Mouse (Mus musculus): ENCODE data around the gene Cbll1.
"Not testable (repeated sequence)": the region's sequence is repeated elsewhere in the genome, so short reads cannot be mapped to it uniquely, and the experiment has no call there.

Cbll1 gene

DNA sequence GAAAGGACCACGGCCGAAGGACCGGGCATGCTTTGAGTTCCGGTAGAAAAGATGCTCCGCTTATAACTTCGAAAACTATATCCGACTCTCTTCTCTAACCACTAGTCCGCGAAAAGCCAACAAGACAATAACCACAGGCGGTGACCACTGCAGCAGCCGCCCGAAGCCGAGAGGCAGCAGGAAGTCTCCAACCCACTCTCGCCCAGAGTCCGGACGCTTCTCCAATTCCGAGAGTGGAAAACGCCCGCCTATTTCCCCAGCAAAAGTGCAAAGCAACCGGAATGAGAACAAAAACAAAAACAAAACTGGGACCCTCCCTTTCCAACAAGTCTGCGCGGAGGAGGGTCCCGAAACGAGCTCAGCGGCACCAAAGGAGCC lies 491 bp downstream of the Cbll1 start:
- DNase-seq (ENCODE audit: low spot score in 2 of 2): peak in 1 of 2 experiments; percentile 22

DNA sequence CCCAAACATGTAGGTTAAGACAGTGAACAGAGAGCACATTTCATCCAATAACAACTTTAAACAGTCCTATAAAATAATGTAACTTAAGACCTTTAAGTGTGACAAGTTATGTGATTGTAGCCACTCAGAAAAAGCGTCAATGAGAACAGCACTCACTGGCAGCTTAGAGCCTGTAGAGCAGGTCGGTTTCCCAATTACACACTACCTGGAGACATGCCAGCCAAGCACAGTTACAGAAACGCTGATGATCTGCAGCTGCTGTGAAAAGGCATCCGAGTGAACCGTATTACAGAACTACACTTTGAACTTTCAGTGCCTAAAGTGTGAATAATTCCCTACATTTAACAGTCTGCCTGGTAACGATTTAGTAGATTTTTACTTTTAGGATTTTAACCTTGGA lies 13.0 kb downstream of the Cbll1 start:
- DNase-seq (ENCODE audit: low spot score in 2 of 2): no peak

DNA sequence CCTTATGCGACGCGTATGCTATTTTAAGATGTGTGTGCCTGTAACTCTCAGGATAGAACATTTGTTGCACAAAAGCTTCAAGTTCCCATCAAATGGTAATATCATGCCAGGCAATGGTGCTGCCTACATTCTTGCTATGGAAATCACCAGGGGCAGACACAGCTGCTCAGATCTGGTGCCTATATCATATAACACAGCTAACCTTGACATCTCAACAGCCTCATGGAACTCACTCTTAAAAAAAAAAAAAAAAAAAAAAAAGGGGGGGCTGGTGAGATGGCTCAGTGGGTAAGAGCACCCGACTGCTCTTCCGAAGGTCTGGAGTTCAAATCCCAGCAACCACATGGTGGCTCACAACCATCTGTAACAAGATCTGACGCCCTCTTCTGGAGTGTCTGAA lies 21.2 kb downstream of the Cbll1 start:
- not testable (repeated sequence) for DNase-seq (ENCODE audit: low spot score in 2 of 2)

DNA sequence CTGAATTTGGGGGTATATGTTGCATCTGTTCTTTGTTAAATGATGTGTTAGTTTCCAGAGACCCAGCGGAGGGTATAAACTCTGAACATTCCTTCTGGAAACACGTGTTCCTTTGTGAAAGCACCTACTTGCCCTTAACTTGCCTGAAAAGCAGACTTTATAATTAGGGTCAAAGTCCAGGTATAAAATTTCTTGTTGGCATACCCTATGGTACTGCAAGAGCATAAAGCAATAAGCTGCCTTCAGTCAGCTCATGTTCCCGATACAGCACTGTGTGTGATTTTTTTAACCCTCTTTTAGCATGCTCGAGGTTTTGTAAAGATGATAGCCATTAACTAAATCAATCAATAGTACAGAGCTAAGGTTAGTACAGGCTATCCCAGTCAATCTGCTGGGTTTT lies 36.8 kb downstream of the Cbll1 start:
- DNase-seq (ENCODE audit: low spot score in 2 of 2): no peak

DNA sequence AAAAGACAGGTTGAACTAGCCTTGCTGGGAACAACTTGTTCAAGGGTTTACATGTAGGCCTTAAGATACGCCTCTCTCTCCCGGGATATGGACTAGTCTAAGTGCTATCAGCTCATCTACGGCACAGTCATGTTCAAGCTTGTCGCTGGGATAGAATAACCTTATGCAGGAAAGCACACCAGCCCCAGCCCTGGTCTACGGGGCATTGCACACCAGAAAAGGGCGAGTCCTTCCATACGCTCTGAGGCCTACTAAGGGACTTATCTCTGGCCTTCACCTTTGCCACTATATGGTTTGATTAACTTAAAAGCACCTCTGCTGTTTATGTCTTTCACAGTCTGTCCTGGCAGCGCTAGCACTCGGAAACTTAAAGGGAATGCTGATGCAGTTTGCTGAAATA lies 38.0 kb downstream of the Cbll1 start:
- DNase-seq (ENCODE audit: low spot score in 2 of 2): no peak

DNA sequence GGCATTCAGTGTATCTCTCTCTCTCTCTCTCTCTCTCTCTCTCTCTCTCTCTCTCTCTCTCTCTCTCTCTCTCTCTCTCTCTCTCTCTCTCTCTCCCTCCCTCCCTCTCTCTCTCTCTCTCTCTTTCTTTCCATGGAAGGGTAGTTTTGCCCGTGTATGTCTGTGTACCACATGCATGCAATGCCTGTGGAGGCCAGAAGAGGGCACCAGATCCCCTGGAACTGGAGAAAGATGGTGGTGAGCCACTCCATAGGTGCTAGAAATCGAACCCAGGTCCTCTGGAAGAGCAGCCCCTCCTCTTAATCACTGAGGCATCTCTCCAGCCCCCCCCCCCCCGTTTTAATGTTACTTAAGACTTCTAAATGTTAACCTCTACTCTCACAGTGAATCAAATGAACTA lies 39.1 kb downstream of the Cbll1 start:
- not testable (repeated sequence) for DNase-seq (ENCODE audit: low spot score in 2 of 2)

DNA sequence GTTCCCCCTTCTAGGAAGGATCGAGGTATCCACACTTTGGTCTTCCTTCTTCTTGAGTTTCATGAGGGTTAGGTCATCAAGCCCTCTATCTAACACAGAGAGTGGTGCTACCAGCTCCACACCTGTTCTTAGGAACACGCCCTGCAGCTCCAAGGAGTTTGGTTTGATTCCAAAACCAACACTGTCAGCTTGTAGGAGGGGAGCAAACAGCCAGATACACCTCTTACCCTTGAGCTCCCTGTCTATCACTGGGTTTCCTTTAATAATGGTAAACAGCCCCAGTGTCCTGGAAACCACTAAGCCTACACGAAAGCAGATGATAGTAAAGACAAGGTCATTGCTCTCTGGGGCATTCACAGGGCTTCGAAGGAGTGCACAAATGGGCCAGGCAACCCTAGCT lies 40.9 kb downstream of the Cbll1 start:
- no peak for DNase-seq (ENCODE audit: low spot score in 2 of 2)

DNA sequence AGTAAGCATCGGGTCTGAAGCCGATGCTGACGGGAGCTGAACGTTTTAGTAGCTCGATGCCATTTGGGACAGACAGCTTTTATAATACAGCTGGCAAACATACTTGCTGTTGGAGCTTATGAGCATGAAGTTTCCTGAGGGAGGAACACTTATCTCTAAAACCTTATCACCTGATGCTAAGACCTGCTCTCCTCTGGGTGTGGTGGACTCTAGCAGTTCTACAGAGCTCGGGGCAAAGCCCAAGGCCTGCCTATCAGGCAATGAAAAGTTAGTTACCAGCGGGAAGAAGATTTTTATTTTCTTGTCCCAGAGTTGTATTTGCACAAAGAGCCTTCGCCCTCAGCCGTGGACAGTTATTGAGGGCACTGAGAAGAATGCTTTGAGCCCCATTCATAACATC lies 43.1 kb downstream of the Cbll1 start:
- DNase-seq (ENCODE audit: low spot score in 2 of 2): no peak

DNA sequence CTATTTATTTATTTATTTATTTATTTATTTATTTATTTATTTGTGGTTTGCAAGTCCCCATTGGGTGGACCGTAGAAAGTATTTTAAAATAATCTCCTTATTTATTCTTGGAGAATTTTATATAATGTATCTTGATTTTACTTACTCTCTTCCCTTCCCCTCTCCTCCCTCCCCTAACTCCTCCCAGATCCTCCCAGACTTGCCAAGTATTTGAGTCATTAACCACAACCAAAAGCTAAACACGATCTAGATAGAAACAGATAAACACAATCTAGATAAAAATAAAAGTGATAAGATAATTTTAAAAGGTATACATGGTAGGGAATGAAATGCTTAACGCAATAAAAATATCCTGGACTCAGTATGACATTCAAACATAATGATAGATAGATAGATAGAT lies 50.1 kb downstream of the Cbll1 start:
- no peak for DNase-seq (ENCODE audit: low spot score in 2 of 2)

DNA sequence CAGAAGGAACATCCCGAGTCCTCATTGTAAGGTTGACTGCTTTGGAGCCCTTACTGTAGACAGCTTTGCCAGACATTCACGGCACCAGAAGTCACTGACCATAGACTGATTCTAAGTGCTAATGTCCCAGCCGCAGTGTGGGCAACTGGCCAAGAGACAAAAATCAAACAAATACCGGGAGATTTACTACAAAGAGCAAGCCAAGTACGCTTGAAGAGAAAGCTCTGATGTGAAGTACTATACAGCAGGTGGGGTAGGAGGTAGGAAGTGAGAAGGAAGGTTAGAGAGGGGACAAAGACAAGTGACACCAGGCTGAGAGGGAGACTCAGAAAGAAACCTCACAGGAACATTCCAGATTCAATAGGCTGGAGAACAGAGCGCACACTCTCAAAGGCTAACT lies 54.6 kb downstream of the Cbll1 start:
- DNase-seq (ENCODE audit: low spot score in 2 of 2): no peak

DNA sequence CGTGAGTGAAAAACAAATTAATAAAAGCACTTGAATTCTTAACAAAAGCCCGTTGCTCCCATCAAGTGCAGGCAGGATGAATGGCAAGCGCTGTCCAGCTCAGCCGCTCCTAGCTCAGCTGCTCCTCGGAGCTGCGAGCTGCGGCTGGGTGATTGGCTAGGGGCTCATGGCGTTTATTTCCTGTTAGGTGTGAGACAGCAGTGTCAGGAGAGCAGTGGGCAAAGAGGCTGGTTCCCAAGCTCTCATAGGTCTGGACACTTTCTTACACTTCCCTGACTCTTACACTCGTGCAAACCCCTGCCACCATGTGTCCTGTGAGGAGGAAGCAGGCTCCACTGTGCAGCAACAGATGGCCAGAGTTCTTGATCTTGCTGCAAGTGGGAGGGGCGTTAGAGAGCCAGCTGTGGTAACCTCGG lies 55.3 kb downstream of the Cbll1 start:
- DNase-seq (ENCODE audit: low spot score in 2 of 2): no peak

DNA sequence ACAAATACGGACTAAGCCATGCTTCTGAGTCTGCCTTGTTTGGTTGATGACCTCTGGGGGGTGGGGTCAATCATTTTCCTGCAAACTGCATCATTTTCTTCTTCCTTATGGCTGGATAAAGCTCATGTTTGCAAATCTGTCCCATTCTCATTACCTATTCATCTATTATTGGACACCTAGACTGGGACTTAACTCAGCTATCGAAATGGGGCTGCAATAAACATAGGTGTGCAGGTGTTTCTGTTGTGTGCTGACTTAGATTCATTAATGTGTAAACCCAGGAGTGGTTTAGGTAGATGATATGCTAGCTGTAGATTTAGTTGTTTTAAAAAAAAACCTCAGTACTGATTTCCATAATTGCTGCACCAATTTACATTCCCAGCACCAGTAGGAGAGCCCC lies 59.8 kb downstream of the Cbll1 start:
- DNase-seq (ENCODE audit: low spot score in 2 of 2): no peak

DNA sequence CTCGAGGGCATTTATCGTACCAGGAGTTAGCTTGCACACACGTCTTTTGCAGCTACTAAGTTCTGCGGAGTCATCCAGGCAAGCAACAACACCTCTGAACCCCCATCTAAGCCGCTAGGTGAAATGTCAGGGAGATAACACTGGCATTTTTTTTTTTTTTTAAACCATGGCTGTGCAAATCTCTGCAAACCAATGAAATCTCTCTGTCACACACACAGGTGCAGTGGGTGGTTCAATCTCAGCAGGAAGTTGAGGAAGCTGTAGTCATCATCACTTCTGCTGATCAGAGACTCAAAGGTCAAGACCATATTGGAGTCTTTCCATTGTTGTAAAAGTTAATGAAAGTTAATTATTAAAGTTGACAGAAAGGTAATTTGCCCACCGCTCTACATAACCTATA lies 61.6 kb downstream of the Cbll1 start:
- no peak for DNase-seq (ENCODE audit: low spot score in 2 of 2)
